Mouse (Mus musculus) forebrain, embryonic 13.5 days (tissue): ENCODE measurements around the gene Numb. TPM values are rescaled to one million over a fixed set of nuclear protein-coding genes. Genes with fewer than 3 reads are reported as not detected.

Experiments used
- ATAC-seq: fragments of 200-750 bp; cut with Nextera tagmentation; 2 replicates; pipeline ENCODE4 v1.8.0; 2017
- H3K27ac ChIP-seq: fragments of 300-500 bp; sonication (generic); 2 replicates; pipeline ENCODE4 v1.5.1; 2015; ENCODE audit warnings: inconsistent platforms, mild to moderate bottlenecking, moderate library complexity
- H3K27me3 ChIP-seq: fragments of 300-500 bp; sonication (generic); 2 replicates; pipeline ENCODE4 v1.6.1; 2015; ENCODE audit warnings: mild to moderate bottlenecking, inconsistent platforms
- H3K36me3 ChIP-seq: fragments of 300-500 bp; sonication (generic); 2 replicates; pipeline ENCODE4 v1.6.1; 2015; ENCODE audit warnings: mild to moderate bottlenecking, inconsistent platforms; ENCODE audit not compliant: poor library complexity, severe bottlenecking
- H3K4me1 ChIP-seq: fragments of 300-500 bp; sonication (generic); 2 replicates; pipeline ENCODE4 v1.6.1; 2015; ENCODE audit warnings: inconsistent platforms
- H3K4me2 ChIP-seq: fragments of 300-500 bp; sonication (generic); 2 replicates; pipeline ENCODE4 v1.6.1; 2015; ENCODE audit warnings: inconsistent platforms, mild to moderate bottlenecking, moderate library complexity
- H3K4me3 ChIP-seq: fragments of 300-500 bp; sonication (generic); 2 replicates; pipeline ENCODE4 v1.5.1; 2015; ENCODE audit warnings: mild to moderate bottlenecking, inconsistent platforms
- H3K9ac ChIP-seq: fragments of 300-500 bp; sonication (generic); 2 replicates; pipeline ENCODE4 v1.6.1; 2015; ENCODE audit warnings: mild to moderate bottlenecking, inconsistent platforms
- H3K9me3 ChIP-seq: fragments of 300-500 bp; sonication (generic); replicated peaks from 2 replicates; pipeline ENCODE4 v1.6.1; 2016; ENCODE audit warnings: inconsistent platforms
- WGBS: fragments of 180-500 bp; shearing (Covaris S2); methylation state at CpG from one replicate; pipeline ENCODE4 v1.1.7; 2015; 5-methylcytosine and 5-hydroxymethylcytosine counted together
- polyA plus RNA-seq: library from polyadenylated mRNA; unstranded; fragments of >200 nt; fragmentation: Nextera tagmentation; extraction: Ambion mirVana; gene quantifications from 2 replicates; pipeline ENCODE4 v1.2.1, GENCODE M21; 2015

Numb gene
- polyA plus RNA-seq, 1 experiment from 2014 or later: 23.2 TPM

DNA sequence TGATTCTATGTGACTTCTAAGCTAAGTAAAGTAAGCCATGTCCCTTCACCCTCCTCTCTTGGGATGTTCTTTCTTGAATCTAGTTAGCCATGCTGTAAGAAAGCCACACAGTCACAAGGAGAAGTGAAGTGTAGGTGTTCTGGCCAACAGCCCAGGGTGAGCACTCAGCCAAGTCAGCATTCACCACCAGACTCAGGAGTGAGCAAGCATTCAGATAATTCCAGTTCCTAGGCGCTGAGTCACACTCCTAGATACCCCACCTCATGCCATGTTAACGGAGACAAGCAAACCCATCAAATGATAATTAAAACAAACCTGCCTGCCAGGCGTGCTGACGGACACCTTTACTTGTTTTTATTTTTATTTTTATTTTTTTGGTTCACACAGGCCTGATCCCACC is 47.1 kb downstream of the Numb start:
- Histone ChIP-seq H3K4me2 (no peak overlapping the region), H3K9ac (no peak overlapping the region), H3K27me3 (no peaks in the 10 kb centered on the region), H3K27ac (no peak overlapping the region), H3K36me3 (peaks cover 21% of the 10 kb centered on the region), H3K4me3 (no peak overlapping the region), H3K4me1 (no peaks in the 10 kb centered on the region), H3K9me3 (no peaks in the 10 kb centered on the region)
- no peak for ATAC-seq
- 96% methylated on average over 4 of the region's 4 CpGs for WGBS

DNA sequence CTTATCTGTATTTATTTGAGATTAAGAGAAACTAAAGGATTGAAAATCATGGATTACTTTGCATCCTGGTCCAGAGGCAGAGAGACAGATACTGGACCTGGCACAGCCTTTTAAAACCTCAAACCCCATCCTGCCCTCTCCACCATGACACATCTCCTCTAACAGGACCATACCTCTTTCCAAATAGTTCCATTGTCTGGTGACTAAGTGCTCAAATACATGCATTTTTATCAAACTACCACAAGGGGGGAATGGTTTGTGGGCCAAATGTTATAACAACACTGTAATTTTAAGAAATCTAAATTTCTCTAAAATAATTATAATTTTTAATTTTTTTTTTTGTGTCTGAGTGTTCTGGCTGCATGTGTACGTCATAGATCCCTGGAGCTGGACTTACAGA is 57.2 kb downstream of the Numb start:
- WGBS: 97% methylated on average over 1 of the region's 1 CpGs
- no peaks in the 10 kb centered on the region for H3K4me1 ChIP-seq
- H3K27me3 ChIP-seq: no peaks in the 10 kb centered on the region
- no peak for ATAC-seq
- H3K4me2 ChIP-seq: no peak overlapping the region
- peaks cover 4% of the 10 kb centered on the region; the same call in 1 of the 2 replicates for H3K36me3 ChIP-seq
- no peaks in the 10 kb centered on the region; the same call in 1 of the 2 replicates for H3K9me3 ChIP-seq
- H3K9ac ChIP-seq: no peak overlapping the region
- no peak overlapping the region for H3K4me3 ChIP-seq
- H3K27ac ChIP-seq: no peak overlapping the region

DNA sequence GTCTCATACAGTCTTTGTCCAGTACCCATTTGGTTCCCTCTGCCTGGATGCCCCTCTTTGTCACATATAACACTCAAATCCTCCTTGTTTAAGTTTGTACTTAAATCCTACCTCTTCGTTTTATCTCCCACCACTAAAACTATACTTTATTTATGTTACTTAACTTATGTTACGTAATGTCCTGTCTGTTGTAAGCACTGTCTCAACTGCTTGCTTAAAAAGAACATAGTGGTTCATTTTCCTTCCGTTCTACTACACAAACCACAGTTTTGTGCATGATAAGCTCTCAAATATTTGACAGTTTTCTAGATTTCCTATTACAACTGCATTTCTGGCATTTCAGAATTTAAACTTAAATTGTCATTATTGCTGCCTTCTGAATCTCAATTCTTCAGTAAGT is 59.9 kb downstream of the Numb start:
- peaks cover 6% of the 10 kb centered on the region; the same call in 1 of the 2 replicates for H3K36me3 ChIP-seq
- no peaks in the 10 kb centered on the region for H3K4me1 ChIP-seq
- H3K27ac ChIP-seq: no peak overlapping the region
- no peaks in the 10 kb centered on the region; the same call in 1 of the 2 replicates for H3K9me3 ChIP-seq
- no peak overlapping the region for H3K4me2 ChIP-seq
- H3K27me3 ChIP-seq: no peaks in the 10 kb centered on the region
- ATAC-seq: no peak
- no peak overlapping the region for H3K9ac ChIP-seq
- H3K4me3 ChIP-seq: no peak overlapping the region
- WGBS: 96% methylated on average over 3 of the region's 3 CpGs

DNA sequence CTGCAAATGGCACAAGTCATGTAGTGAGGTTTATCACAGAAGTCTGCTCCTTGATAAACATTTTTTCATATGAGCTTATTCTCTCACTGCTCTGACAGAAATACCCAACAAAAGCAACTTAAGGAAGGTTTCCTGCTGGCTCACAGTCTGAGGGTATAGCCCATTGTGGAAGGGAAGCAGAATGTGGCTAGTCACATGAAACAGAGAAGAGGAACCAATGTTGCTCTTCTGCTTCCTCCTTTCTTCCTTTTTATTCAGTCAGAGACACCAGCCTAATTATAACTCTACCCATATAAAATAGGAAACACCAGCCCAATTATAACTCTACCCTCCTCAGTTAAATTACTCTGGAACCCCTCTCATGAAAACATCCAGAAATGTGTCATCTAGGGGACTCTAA is 61.0 kb downstream of the Numb start:
- H3K4me2 ChIP-seq: no peak overlapping the region
- H3K27me3 ChIP-seq: no peaks in the 10 kb centered on the region
- H3K4me1 ChIP-seq: no peaks in the 10 kb centered on the region
- no peak for ATAC-seq
- no peak overlapping the region for H3K4me3 ChIP-seq
- no peak overlapping the region for H3K27ac ChIP-seq
- no peak overlapping the region for H3K9ac ChIP-seq
- H3K9me3 ChIP-seq: no peaks in the 10 kb centered on the region; the same call in 1 of the 2 replicates
- H3K36me3 ChIP-seq: peaks cover 6% of the 10 kb centered on the region; the same call in 1 of the 2 replicates

DNA sequence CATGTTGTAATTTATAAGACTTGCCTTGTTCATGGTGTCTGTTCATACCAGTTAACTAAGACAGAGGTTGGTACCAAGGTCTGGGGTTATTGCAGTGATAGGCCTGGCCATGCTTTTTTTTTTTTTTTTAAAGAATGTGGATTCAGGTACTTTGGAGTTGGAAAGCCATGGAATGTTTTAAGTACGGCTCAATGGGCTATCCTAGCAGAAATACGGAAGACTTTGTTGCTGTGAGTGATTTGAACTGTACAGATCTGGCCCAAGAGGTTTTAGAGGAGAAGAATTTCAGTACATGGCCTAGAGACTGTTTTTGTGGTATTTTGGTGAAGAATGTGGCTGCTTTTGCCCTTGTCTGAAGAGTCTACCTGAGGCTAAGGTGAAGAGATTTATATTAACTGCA is 63.7 kb downstream of the Numb start:
- Histone ChIP-seq H3K36me3 (peaks cover 6% of the 10 kb centered on the region; the same call in 1 of the 2 replicates), H3K4me2 (no peak overlapping the region), H3K4me3 (no peak overlapping the region), H3K27me3 (no peaks in the 10 kb centered on the region), H3K27ac (no peak overlapping the region), H3K4me1 (no peaks in the 10 kb centered on the region), H3K9me3 (no peaks in the 10 kb centered on the region; the same call in 1 of the 2 replicates), H3K9ac (no peak overlapping the region)
- ATAC-seq: no peak
- 91% methylated on average over 2 of the region's 2 CpGs for WGBS

DNA sequence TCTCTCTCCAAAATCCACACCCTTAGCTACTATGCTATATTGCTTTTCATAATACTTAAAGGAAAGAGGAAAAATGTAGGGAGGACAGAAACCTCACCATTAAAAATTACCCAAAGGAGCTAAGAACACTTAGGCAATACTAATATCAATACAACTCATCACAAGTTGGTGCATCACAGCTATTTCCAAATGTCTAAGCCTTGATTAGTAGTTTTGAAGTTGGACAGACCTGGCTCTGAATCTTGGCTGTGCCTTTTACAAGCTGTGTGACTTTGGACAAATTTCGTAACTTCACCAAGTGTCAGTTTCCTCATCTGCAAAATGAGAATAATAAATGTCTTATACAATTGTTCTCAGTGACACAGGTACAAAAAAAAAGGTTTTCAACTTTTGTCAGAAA is 66.5 kb downstream of the Numb start:
- H3K27me3 ChIP-seq: no peaks in the 10 kb centered on the region
- H3K4me2 ChIP-seq: no peak overlapping the region
- H3K4me1 ChIP-seq: peaks cover 10% of the 10 kb centered on the region
- WGBS: 96% methylated on average over 1 of the region's 1 CpGs
- H3K27ac ChIP-seq: no peak overlapping the region
- ATAC-seq: no peak
- peaks cover 6% of the 10 kb centered on the region; the same call in 1 of the 2 replicates for H3K36me3 ChIP-seq
- no peak overlapping the region for H3K9ac ChIP-seq
- no peaks in the 10 kb centered on the region; the same call in 1 of the 2 replicates for H3K9me3 ChIP-seq
- H3K4me3 ChIP-seq: no peak overlapping the region

DNA sequence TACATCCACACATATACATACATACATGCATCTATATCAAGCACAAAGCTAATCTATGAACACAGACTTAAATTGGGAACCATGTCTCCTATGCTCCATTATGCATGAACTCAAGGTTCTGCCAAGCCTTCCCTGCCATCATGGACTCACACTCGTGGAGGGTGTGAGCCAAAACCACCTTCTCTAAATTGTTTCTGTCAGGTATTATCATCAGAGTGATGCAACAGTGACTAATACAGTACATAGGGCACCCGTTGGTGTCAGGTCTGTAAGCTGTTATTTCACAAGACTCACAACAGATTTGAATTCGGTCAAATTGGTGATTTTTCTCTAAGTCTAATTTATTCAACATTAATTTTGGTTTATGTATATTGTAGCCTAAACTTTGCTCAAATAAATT is 67.5 kb downstream of the Numb start:
- Histone ChIP-seq H3K4me1 (peaks cover 10% of the 10 kb centered on the region), H3K27ac (no peak overlapping the region), H3K4me2 (no peak overlapping the region), H3K9me3 (no peaks in the 10 kb centered on the region), H3K9ac (no peak overlapping the region), H3K36me3 (peaks cover 2% of the 10 kb centered on the region; the same call in 1 of the 2 replicates), H3K27me3 (no peaks in the 10 kb centered on the region), H3K4me3 (no peak overlapping the region)
- no peak for ATAC-seq
- WGBS: 90% methylated on average over 3 of the region's 3 CpGs

DNA sequence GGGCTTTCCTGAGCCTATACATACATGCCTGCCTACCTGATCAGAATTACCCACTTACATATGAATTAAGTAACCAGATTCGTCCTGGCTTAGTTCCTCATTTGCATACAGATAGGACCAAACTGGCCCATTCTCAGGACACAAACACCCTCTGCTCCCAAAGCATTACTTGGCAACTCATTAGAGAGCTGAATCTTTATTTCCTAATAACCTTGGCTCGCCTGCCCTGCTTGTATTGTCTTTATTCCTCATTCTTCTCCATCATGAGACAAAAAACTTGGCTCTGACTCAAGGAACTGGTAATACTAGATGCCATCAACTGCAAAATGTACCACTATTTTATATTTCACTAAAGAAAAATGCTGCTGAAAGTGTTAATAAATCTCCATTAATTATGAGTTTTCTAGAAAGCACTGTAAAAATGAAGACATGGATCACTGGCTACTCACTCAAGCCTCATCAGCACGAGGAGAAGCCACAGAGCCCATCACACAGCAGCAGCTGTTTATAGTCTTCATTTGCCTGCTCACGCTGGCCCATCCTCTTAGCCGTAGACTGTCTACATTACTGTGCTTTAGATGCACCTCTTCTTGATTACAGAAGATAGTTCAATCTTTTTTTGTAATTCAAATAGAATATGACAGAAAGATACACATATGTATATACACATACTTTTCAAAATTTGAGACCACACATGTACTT is 69.1 kb downstream of the Numb start:
- Histone ChIP-seq H3K36me3 (no peaks in the 10 kb centered on the region), H3K4me3 (no peak overlapping the region), H3K27ac (no peak overlapping the region), H3K27me3 (no peaks in the 10 kb centered on the region), H3K4me2 (no peak overlapping the region), H3K9me3 (no peaks in the 10 kb centered on the region), H3K4me1 (peaks cover 10% of the 10 kb centered on the region), H3K9ac (no peak overlapping the region)
- WGBS: 54% methylated on average over 5 of the region's 5 CpGs
- no peak for ATAC-seq

DNA sequence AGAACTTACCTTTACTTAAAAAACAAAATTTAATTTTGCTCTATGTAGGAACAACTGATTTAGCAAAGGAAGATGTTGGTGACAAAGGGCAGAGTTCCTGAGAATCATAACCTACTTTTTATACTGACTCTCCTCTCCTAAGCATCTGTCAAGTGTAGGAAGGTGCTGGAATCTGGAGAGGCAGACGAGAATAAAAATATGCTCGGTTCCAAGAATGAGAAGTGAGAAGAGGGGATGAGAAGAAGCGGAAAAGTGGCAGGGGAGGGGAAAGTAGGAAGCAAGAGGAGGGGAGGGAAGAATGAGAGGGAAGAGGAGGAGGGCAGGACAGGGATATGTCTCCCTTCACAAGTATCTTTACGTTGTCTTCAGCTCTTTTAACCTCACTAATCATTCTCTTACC is 71.4 kb downstream of the Numb start:
- no peaks in the 10 kb centered on the region for H3K27me3 ChIP-seq
- 81% methylated on average over 4 of the region's 4 CpGs for WGBS
- no peaks in the 10 kb centered on the region for H3K36me3 ChIP-seq
- no peak overlapping the region for H3K4me3 ChIP-seq
- no peaks in the 10 kb centered on the region for H3K9me3 ChIP-seq
- H3K4me1 ChIP-seq: peaks cover 10% of the 10 kb centered on the region
- H3K4me2 ChIP-seq: no peak overlapping the region
- H3K9ac ChIP-seq: no peak overlapping the region
- no peak overlapping the region for H3K27ac ChIP-seq
- no peak for ATAC-seq

DNA sequence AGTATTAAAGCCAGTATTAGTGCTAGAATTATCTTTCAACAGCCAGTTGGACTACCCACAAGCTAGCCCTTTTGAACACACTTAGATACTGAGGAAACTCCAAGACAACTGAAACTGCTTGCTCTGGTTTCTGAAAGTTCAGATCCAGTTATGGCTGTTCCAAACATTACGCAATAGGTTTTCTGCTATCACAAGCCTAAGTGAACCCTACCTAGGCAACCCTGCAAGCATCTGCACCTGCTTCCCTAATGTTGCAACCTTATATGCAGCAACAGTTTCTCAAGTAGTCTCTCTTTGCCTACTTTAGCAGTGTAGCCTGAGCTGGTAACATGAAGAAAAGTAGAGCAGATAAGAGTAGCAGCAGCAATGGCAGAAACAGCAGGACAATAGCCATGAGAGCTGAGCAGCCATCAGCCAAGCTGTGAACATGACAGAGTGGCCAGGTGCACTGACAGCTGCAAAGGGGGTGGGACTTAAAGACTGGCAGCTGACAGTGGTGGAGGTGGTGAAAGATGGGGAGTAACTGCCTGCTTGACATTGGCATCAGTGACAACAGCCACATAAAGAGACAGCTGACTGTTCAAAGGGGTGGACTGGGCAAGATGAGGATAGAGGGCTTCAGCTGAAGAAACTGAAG is 73.0 kb downstream of the Numb start:
- 94% methylated on average over 1 of the region's 1 CpGs for WGBS
- Histone ChIP-seq H3K9ac (no peak overlapping the region), H3K27me3 (no peaks in the 10 kb centered on the region)

DNA sequence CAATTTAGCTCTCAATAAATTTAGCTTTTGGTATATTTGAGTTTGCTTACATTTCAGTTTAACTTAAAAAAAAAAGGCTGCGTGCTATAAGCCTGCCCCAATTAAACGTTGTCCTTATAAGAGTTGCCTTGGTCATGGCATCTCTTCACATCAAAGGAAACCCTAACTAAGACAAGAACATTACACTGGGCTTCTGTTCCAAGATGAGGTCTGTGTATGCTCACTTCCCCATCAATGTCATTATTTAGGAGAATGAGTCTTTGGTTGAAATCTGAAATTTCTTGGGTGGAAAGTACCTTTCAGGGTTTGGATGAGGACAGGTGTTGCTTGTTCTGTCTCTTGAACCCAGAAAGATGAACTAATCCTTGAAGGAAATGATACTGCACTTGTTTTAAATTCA is 73.9 kb downstream of the Numb start:
- Histone ChIP-seq H3K27ac (no peak overlapping the region), H3K4me1 (peaks cover 10% of the 10 kb centered on the region), H3K36me3 (no peaks in the 10 kb centered on the region), H3K9me3 (no peaks in the 10 kb centered on the region), H3K9ac (no peak overlapping the region), H3K27me3 (no peaks in the 10 kb centered on the region), H3K4me3 (no peak overlapping the region), H3K4me2 (no peak overlapping the region)
- no peak for ATAC-seq
- 95% methylated on average over 2 of the region's 2 CpGs for WGBS

More for the DNA sequence above, 73.0 kb downstream of the Numb start:
- Histone ChIP-seq H3K36me3 (no peaks in the 10 kb centered on the region), H3K4me3 (no peak overlapping the region), H3K9me3 (no peaks in the 10 kb centered on the region), H3K4me1 (peaks cover 10% of the 10 kb centered on the region), H3K27ac (no peak overlapping the region), H3K4me2 (no peak overlapping the region)
- no peak for ATAC-seq

DNA sequence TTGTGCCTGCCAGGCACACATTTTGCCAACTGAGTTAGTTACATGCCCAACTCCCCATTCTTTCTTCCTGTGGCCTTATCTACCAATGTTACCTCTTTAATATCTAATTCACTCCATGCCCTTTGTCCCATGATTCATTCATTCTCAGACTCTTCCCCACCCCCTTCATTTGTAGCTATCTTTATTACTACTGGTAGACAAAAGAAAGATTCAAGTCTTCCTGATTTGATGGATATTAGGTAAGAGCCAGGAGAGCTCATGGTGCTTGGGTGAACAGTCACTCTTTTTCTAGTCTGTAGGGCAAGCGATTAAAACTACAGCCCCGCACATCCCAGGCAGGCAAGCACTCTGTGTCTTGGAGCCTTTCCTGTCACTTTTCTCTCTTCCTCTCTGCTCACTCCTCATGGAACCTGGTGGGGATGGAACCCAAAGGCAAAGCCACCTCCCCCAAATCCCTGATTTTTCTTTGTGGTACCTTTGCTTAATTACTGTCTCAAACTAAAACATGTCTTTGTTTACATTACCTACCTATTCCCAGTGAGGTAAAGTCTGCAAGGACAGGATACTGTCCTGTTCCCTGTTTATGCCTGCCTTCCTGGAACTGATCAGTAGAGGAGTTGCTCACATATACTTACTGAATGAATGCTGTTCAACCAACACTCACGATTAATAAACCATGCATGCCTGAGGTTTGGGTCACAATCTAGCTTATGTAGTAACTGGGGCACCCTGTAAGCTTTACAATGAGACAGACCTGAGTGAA is 78.9 kb downstream of the Numb start:
- Histone ChIP-seq H3K36me3 (peaks cover 25% of the 10 kb centered on the region), H3K4me2 (no peak overlapping the region), H3K4me1 (no peaks in the 10 kb centered on the region), H3K4me3 (no peak overlapping the region), H3K9ac (no peak overlapping the region), H3K27ac (no peak overlapping the region), H3K27me3 (no peaks in the 10 kb centered on the region), H3K9me3 (no peaks in the 10 kb centered on the region)
- WGBS: 89% methylated on average over 3 of the region's 3 CpGs
- ATAC-seq: no peak
